Mouse (Mus musculus) cerebellum, adult 9-11 months (tissue): ENCODE measurements around the gene Tex26.

Source experiments
- DNase-seq: peaks from one replicate; pipeline ENCODE4 v3.0.0; 2022

Tex26 gene

GRCm38 (mm10) chr5:149434141-149434690 is 5.2 kb upstream of the Tex26 start:
- DNase-seq: no peak

DNA sequence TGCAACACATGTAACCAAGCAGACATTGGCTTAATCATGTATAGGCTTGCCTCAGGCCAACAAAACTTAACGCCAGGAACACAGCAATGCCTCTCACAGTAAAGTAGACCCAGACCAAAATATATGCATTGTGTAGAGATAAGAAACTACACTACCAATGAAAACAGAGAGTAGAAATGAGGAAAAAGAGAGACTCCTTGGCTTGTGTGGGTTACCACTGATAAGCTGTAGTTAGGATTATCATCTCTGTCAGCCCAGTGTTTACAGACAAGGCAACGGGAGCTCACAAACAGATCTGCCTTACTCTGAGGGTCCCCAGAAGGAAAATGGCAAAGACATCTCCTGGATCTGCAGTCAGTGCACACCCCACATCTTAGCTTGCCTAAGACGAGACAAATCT is 2.9 kb upstream of the Tex26 start:
- DNase-seq: no peak

DNA sequence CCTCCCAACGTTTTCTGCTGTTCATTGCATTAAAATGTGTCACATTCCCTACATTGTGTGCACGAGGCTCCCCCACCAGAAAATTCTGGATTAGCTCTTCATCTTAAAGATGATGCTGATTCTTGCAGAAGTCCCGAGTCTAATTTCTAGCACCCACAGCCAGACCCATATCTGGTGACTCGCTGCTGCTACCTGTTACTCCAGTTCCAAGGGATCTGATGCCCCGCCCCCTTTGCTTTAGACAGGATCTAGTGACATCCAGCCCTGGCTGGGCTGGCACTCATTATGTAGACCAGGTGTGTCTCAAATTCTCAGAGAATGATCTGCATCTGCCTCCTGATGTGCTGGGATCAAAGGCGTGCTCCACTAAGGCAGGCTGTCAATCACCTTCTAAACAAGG is 2.3 kb upstream of the Tex26 start:
- no peak for DNase-seq

- DNase-seq: peak; percentile 97
Observed at GRCm38 (mm10) chr5:149440180-149440573, 717 bp downstream of the Tex26 start.

GRCm38 (mm10) chr5:149441646-149442276 is 2.3 kb downstream of the Tex26 start:
- DNase-seq: no peak

- DNase-seq: peak; percentile 43
Observed at GRCm38 (mm10) chr5:149442277-149442660, 2.8 kb downstream of the Tex26 start.

DNA sequence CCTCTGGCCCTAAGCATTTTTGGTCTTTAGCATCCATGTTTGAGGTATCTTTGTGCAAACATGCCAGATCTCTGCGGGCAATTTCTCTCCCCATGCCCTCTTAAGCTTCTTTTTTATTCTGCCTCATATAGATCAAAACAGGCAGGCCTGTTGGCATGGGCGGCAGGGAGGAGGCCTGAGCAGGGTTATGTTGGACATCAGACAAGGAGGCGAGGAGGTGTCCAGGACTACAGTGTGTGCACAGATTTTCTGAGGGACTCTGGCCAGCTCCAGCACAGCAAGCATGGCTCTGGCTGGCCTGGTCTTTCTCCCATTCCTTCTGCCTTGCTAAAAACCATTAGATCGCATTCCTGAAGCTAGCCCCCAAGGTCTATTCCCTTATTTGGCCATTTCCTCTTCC is 5.0 kb downstream of the Tex26 start:
- DNase-seq: peak; percentile 90

- no peak for DNase-seq
Observed at GRCm38 (mm10) chr5:149446495-149446894, 7.0 kb downstream of the Tex26 start.

GRCm38 (mm10) chr5:149447733-149448132 is 8.3 kb downstream of the Tex26 start:
- no peak for DNase-seq

- DNase-seq: no peak
Observed at GRCm38 (mm10) chr5:149449406-149449805, 9.9 kb downstream of the Tex26 start.

GRCm38 (mm10) chr5:149451209-149451681 is 11.8 kb downstream of the Tex26 start:
- no peak for DNase-seq

GRCm38 (mm10) chr5:149454281-149454680 is 14.8 kb downstream of the Tex26 start:
- peak; percentile 54 for DNase-seq

- DNase-seq: no peak
Observed at GRCm38 (mm10) chr5:149456544-149456943, 17.1 kb downstream of the Tex26 start.

DNA sequence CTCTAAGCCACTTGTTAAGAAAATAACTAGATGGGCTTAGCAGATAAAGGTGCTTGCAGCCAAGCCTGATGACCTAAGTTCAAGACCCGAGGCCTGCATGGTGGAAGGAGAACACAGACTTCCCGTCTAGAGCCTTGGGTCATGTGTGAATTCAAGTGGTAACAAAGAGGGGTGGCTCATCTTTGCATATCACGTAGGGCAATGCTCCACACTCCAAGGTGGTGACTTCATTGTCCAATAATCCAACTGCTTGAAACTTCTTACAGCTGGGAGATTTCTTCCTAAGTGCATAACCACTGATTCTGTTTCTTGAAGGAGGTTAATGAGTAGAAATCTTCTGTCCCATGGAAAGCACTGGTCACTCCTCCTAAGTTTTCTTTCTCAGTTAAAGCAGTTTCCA is 22.6 kb downstream of the Tex26 start:
- DNase-seq: no peak

DNA sequence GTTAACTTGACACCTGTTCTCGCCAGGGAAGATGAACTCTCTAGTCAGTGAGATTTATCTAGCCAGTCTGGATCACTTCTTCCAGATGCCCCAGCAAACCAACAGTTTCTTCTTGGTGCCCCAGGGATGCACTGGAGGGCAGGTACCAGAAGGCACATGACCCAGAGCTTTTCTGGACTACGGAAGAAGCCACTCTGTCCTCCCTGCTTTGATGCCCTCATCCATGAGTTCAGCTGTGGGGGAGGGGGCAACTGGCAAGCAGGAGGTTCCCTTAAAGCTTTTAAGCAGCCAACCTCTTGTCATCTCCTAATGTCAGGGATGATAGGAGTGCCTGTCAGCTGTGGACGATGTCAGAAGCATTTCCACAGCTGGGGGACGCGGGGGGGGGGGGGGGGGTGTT is 25.8 kb downstream of the Tex26 start:
- DNase-seq: no peak

- no peak for DNase-seq
Observed at GRCm38 (mm10) chr5:149474142-149474541, 34.7 kb downstream of the Tex26 start.

GRCm38 (mm10) chr5:149474701-149475468 is 35.4 kb downstream of the Tex26 start:
- no peak for DNase-seq

DNA sequence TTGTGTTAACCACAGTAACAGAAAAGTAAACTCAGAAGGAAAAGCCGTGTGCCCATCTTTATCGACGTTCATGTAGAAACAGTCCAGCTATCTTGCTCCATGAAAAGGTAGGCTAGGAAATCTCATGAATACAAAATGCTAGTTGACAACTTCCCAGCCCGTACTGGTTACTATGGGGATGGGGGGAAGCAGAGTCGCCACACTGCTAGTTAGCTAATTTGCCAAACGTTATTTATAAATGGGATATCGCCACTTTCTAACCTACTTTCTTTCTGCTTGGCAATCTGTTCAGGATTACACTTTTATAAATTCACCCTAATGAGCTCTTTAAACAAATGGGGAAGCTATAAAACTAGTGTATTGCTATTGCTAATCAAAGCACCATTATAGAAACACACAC is 42.5 kb downstream of the Tex26 start:
- DNase-seq: no peak

DNA sequence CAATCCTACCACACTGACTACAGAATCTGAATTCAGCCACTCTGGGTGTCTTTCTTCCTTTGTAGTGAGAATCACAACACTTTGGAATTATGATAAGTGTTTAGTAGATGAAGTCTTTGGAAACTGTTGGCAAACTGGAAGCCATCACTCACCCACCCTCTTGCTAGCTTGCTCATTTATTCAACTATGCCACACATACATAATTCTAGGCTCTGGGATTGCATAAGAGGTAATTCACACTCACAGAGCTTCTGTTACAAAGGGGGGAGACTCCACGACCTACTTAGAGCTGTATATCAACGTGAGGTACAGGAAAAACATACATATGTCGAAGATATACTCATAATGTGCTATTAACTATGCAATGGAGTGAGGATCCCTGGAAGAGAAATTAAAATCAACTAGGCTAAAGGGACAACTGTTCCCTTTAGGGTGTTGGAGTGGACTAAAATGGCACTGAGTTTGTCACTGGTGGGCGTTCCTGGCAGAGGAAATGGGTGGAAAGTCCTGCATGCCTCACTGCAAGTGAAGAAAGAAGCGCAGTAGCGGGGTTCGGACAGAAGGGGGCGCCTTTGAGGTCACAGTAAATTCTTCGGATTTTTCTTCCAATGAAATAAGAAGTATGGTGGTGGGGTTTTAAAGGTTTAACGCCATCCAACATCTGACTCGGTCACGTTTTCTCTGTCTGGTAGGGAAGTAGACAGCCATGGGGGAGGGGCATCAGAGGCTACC is 44.0 kb downstream of the Tex26 start:
- no peak for DNase-seq

DNA sequence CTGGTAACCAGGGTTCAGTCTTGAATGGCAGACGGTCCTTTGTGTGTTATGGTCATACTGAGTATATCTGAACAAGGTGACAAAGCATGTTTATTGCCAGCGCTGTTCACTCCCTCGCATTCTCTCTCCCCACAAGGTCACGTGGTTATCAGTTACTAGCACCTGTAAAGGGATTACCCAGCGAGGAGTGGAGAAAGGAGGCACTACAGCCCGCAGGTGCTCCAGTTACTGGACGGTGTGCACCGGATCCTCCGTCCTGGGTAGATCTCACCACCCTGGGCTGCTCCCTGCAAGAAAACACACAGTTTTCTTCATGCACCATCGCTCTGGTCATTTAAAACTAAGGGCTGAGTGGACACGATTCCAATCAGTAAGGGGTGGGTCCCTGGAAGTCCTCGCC is 44.8 kb downstream of the Tex26 start:
- DNase-seq: no peak

DNA sequence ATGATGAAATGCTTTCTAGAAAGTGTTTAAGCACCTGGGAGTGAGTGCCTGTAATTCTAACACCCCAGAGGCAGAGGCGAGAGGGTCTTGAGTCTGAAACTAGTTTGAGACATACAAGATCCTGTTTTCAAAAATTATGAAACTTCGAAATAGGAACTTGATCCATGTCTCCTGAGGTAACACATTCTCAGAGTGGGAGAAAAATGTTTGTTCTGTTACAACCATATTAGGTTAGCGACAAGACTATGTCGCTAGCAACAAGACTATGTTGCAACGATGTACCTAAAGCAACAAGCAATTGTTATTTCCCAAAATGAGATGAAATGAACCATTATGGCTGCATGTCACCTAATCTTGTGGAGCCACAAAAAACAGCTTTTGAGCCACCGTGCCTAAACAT is 46.0 kb downstream of the Tex26 start:
- DNase-seq: no peak

DNA sequence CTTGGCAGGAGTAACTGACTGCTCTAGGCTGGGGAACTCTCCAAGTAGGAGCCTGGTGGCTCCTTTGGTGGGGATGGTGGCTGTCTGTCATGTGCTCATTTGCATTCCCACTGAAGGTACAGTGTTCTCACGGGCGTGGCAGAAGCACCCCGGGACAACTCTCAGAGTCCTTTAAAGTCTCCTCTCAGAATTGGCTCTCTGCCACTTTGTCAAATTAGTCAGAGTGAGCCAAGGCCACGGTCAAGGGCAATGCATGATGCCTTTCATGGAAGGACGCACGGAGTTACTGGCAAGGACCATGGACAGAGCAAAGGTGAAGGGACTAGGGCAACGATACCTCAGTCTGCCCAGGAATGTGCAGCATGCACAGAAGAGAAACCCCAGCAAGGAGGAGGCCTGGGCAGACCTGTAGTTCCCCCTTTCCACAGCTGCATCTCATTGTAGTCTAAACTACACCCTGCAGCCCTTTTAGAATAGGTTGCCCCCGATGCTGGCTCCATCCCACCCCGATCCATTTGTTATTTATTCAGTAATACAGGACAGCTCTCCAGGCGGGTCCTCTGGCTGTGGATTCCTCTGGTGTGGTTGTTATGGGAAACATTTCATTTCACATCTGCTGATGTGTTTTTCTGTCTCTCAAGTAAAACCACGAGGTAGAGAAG is 49.0 kb downstream of the Tex26 start:
- no peak for DNase-seq

DNA sequence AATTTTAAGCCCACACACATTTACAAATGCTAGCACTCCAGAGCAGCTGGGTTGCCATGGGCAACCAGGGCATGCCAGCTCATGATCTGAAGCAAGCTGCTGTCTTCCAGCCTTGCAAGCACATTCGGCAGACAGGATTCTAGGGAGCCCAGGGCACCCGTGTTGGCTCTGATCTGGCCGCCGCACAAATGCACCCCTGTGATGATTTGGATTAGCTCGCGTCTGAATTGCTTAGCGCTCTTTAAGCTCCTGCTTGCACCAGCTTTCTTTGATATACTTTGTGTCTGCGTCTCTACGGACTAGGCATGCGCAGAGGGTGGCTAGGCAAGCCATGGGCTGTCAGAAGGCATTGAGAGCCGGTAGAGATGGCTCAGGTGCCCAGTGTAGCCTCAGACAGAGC is 49.7 kb downstream of the Tex26 start:
- peak; percentile 25 for DNase-seq
